Mouse (Mus musculus) kidney, postnatal 0 days (tissue): ENCODE measurements around the gene Mycbpap. TPM values are rescaled to one million over a fixed set of nuclear protein-coding genes. Genes with fewer than 3 reads are reported as not detected.
A peak's percentile ranks its signal among the peaks of the same experiment; 100 is the strongest.

Experiments used
- ATAC-seq: fragments of 200-750 bp; cut with Nextera tagmentation; replicated peaks from 2 replicates; pipeline ENCODE4 v1.8.0; 2017; ENCODE audit warnings: low read depth, moderate number of reproducible peaks, moderate TSS enrichment, moderate library complexity; ENCODE audit not compliant: low FRiP score
- DNase-seq: peaks from one replicate; pipeline ENCODE4 v3.0.0-alpha.2; 2016; ENCODE audit warnings: low spot score
- H3K27ac ChIP-seq: fragments of 300-500 bp; sonication (generic); 2 replicates; pipeline ENCODE4 v1.5.1; 2014; ENCODE audit warnings: mild to moderate bottlenecking
- H3K27me3 ChIP-seq: fragments of 300-500 bp; sonication (generic); 2 replicates; pipeline ENCODE4 v1.6.1; 2014; ENCODE audit warnings: low read length, mixed read lengths; ENCODE audit not compliant: insufficient read depth
- H3K36me3 ChIP-seq: fragments of 300-500 bp; sonication (generic); 2 replicates; pipeline ENCODE4 v1.6.1; 2014; ENCODE audit warnings: low read length, mixed read lengths; ENCODE audit not compliant: insufficient read depth
- H3K4me1 ChIP-seq: fragments of 300-500 bp; sonication (generic); replicated peaks from 2 replicates; pipeline ENCODE4 v1.6.1; 2014; ENCODE audit warnings: antibody characterized with exemption, low read length, mixed read lengths; ENCODE audit not compliant: insufficient read depth
- H3K4me2 ChIP-seq: fragments of 300-500 bp; sonication (generic); 2 replicates; pipeline ENCODE4 v1.6.1; 2014; ENCODE audit warnings: mild to moderate bottlenecking, low read length, moderate library complexity, mixed read lengths
- H3K4me3 ChIP-seq: fragments of 300-500 bp; sonication (generic); replicated peaks from 2 replicates; pipeline ENCODE4 v1.5.1; 2014; ENCODE audit warnings: low read depth, low read length
- H3K9ac ChIP-seq: fragments of 300-500 bp; sonication (generic); 2 replicates; pipeline ENCODE4 v1.6.1; 2014; ENCODE audit warnings: low read depth, low read length
- H3K9me3 ChIP-seq: fragments of 300-500 bp; sonication (generic); replicated peaks from 2 replicates; pipeline ENCODE4 v1.6.1; 2016; ENCODE audit warnings: low read length, inconsistent platforms, mixed read lengths
- CTCF ChIP-seq: IDR thresholded peaks from 2 replicates; pipeline ENCODE4 v1.5.1; 2016; ENCODE audit warnings: antibody characterized with exemption, low read depth, mild to moderate bottlenecking, moderate library complexity
- WGBS: fragments of 180-500 bp; shearing (Covaris S2); extraction: QIAGEN DNeasy Blood & Tissue Kit; methylation state at CpG from one replicate; pipeline ENCODE4 v1.1.7; 2014; 5-methylcytosine and 5-hydroxymethylcytosine counted together
- polyA plus RNA-seq: library from polyadenylated mRNA; unstranded; fragments of >200 nt; fragmentation: Nextera tagmentation; extraction: Ambion mirVana; gene quantifications from 2 replicates; pipeline ENCODE4 v1.2.1, GENCODE M21; 2015

The Mycbpap gene
- polyA plus RNA-seq, 1 experiment from 2014 or later = 3.2 TPM

- Histone ChIP-seq H3K9ac (no peak overlapping the region), H3K4me2 (no peak overlapping the region), H3K4me3 (no peak overlapping the region), H3K27me3 (peaks cover 2% of the 10 kb centered on the region; the same call in 1 of the 2 replicates), H3K27ac (no peak overlapping the region), H3K36me3 (peaks cover 3% of the 10 kb centered on the region; the same call in 1 of the 2 replicates), H3K4me1 (peaks cover 7% of the 10 kb centered on the region; the same call in 1 of the 2 replicates), H3K9me3 (no peaks in the 10 kb centered on the region)
- WGBS = 85% methylated on average over 11 of the region's 11 CpGs
- TF ChIP-seq CTCF = no peak
- DNase-seq (no peak), ATAC-seq (no peak)
Observed at GRCm38 (mm10) chr11:94488767-94489533, 32.6 kb downstream of the Mycbpap start.

- peaks cover 1% of the 10 kb centered on the region; the same call in 1 of the 2 replicates for H3K4me1 ChIP-seq
- no peak within 1 kb of the TSS for H3K4me3 ChIP-seq
- H3K9me3 ChIP-seq = no peaks in the 10 kb centered on the region
- 4% methylated on average over 24 of the region's 24 CpGs for WGBS
- ATAC-seq (peak; percentile 56), DNase-seq (peak; percentile 90)
- H3K9ac ChIP-seq = no peak within 1 kb of the TSS
- H3K27ac ChIP-seq = no peak within 1 kb of the TSS
- peak; percentile 99 for TF ChIP-seq CTCF
- H3K4me2 ChIP-seq = 0 out of 2 replicates have a peak within 1 kb of the TSS, but pooled peaks have one; percentile 35
- H3K27me3 ChIP-seq = peaks cover 2% of the 10 kb centered on the region; the same call in 1 of the 2 replicates
- H3K36me3 ChIP-seq = no peaks in the 10 kb centered on the region
Observed at GRCm38 (mm10) chr11:94486001-94486400, 35.5 kb downstream of the Mycbpap start, which contains the start of gene Spata20. Gene Spata20 (minus strand): TSS chr11:94486179.

DNA sequence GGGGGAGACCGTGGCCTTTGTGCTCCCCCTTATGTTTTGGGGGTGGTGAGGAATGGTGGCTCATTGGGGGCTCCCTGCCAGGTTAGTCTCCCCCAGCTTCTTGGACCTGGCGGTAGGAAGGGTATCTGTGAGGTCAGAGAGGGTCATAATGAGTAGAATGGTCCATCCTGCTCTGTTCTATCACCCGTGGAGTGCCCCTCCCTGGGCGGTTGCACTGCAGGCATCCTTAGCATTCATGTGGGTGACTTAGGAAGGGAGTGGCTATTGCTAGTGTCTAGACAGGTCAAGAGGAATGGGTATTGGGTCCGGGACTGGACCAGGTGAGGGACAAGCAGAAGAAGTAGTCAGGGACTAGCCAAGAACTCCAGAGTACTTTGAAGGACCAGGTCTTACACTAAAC lies 36.3 kb downstream of the Mycbpap start:
- Histone ChIP-seq H3K9ac (no peak overlapping the region), H3K9me3 (no peaks in the 10 kb centered on the region), H3K4me3 (no peak overlapping the region), H3K4me1 (no peaks in the 10 kb centered on the region; the same call in 1 of the 2 replicates), H3K4me2 (no peak overlapping the region), H3K36me3 (no peaks in the 10 kb centered on the region), H3K27ac (no peak overlapping the region), H3K27me3 (peaks cover 2% of the 10 kb centered on the region; the same call in 1 of the 2 replicates)
- 63% methylated on average over 5 of the region's 5 CpGs for WGBS
- DNase-seq (no peak), ATAC-seq (no peak)
- no peak for TF ChIP-seq CTCF

DNA sequence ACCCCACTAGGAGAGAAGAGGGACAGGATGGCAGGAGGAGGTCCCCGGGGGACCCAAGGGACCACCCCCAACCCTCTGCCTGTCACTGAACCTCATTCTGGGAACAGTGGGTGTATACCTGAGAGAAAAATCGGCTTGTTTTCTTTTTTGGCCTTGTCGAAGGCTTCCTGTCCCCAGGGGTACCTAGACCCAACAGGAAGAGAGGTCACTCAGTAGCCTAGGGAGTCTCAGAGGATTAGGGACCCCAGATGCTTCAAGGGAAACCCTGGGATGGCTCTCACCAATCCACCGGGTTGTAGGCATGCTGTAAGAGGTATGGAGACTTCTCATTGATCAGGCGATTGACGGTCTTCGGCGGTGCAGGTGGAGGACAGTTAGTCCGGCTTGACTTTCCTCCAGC lies 36.9 kb downstream of the Mycbpap start:
- WGBS = 84% methylated on average over 9 of the region's 9 CpGs

DNA sequence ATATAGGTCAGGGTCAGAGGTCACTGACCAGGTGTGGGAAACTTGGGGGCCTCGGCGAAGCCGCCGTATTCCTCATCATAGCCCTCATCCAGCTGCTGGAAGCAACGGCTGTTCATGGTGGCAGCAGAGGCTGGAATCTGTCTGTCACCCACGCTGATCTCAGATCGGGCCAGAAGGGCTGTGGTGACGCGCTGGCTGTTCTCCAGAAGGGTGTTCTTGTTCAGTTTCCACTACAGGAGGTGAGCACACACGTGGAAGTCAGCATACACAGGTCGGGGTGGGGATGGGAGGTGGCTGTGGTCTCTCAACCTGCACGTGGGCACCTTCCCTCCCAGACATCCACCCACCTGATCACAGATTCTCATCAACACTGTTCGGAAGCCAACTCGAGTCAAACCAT lies 37.6 kb downstream of the Mycbpap start:
- WGBS = 68% methylated on average over 14 of the region's 14 CpGs

More for the DNA sequence above, 36.9 kb downstream of the Mycbpap start:
- Histone ChIP-seq H3K27me3 (peaks cover 2% of the 10 kb centered on the region; the same call in 1 of the 2 replicates), H3K4me1 (no peaks in the 10 kb centered on the region; the same call in 1 of the 2 replicates), H3K4me2 (no peak overlapping the region), H3K9me3 (no peaks in the 10 kb centered on the region), H3K36me3 (no peaks in the 10 kb centered on the region), H3K27ac (no peak overlapping the region), H3K9ac (no peak overlapping the region), H3K4me3 (no peak overlapping the region)
- no peak for TF ChIP-seq CTCF
- no peak for ATAC-seq
- no peak for DNase-seq

GRCm38 (mm10) chr11:94483436-94483835 lies 38.1 kb downstream of the Mycbpap start:
- ATAC-seq (no peak), DNase-seq (no peak)
- no peaks in the 10 kb centered on the region for H3K36me3 ChIP-seq
- TF ChIP-seq CTCF = peak; percentile 31; the same call in 1 of the 2 replicates
- no peaks in the 10 kb centered on the region; the same call in 1 of the 2 replicates for H3K4me1 ChIP-seq
- no peaks in the 10 kb centered on the region for H3K9me3 ChIP-seq
- no peak overlapping the region for H3K4me3 ChIP-seq
- WGBS = 78% methylated on average over 11 of the region's 11 CpGs
- peaks cover 2% of the 10 kb centered on the region; the same call in 1 of the 2 replicates for H3K27me3 ChIP-seq
- H3K9ac ChIP-seq = no peak overlapping the region
- H3K27ac ChIP-seq = no peak overlapping the region
- no peak overlapping the region for H3K4me2 ChIP-seq

More for the DNA sequence above, 37.6 kb downstream of the Mycbpap start:
- Histone ChIP-seq H3K27me3 (peaks cover 2% of the 10 kb centered on the region; the same call in 1 of the 2 replicates), H3K4me1 (no peaks in the 10 kb centered on the region; the same call in 1 of the 2 replicates), H3K4me3 (no peak overlapping the region), H3K9ac (no peak overlapping the region), H3K9me3 (no peaks in the 10 kb centered on the region), H3K4me2 (no peak overlapping the region), H3K27ac (no peak overlapping the region), H3K36me3 (no peaks in the 10 kb centered on the region)
- DNase-seq (no peak), ATAC-seq (no peak)
- TF ChIP-seq CTCF = no peak
